Mouse (Mus musculus): ENCODE measurements around the gene Irf2. TPM values are rescaled to one million over a fixed set of nuclear protein-coding genes. Genes with fewer than 3 reads are reported as not detected.
A peak's percentile ranks its signal among the peaks of the same experiment; 100 is the strongest.

Gene Irf2
- 10 to 100 TPM; 25.2 to 44.4 TPM for total RNA-seq (2021)
- long read RNA-seq, experiment 1, transcript Irf2-201 (9 exons, 2,497 nt) = major isoform, 14 of 23 reads
- long read RNA-seq, experiment 1, partial matches to known transcripts = 1 of 23 reads
- long read RNA-seq, experiment 1, other reads (novel, unspliced or antisense) = 8 of 23 reads
- long read RNA-seq, experiment 2, transcript Irf2-201 (9 exons, 2,497 nt) = major isoform, 8 of 12 reads
- long read RNA-seq, experiment 2, partial matches to known transcripts = 1 of 12 reads
- long read RNA-seq, experiment 2, other reads (novel, unspliced or antisense) = 3 of 12 reads

- DNase-seq = peak; percentile 79
Measured at GRCm38 (mm10) chr8:46739003-46739949, at the start of gene Irf2. TSS of gene Irf2 (plus strand) at chr8:46739732.

GRCm38 (mm10) chr8:46690111-46690510 is 49.4 kb upstream of the Irf2 start:
- DNase-seq = no peak

GRCm38 (mm10) chr8:46690581-46690980 is 49.0 kb upstream of the Irf2 start:
- DNase-seq = no peak

- DNase-seq = no peak
Measured at GRCm38 (mm10) chr8:46691360-46691759, 48.2 kb upstream of the Irf2 start.

GRCm38 (mm10) chr8:46696256-46697041 is 43.1 kb upstream of the Irf2 start:
- DNase-seq = no peak

- no peak for DNase-seq
Measured at GRCm38 (mm10) chr8:46697566-46697965, 42.0 kb upstream of the Irf2 start.

GRCm38 (mm10) chr8:46698162-46698561 is 41.4 kb upstream of the Irf2 start:
- DNase-seq = no peak

- DNase-seq = no peak
Measured at GRCm38 (mm10) chr8:46705145-46705544, 34.4 kb upstream of the Irf2 start.

GRCm38 (mm10) chr8:46706730-46707129 is 32.8 kb upstream of the Irf2 start:
- DNase-seq = no peak

- DNase-seq = no peak
Measured at GRCm38 (mm10) chr8:46709302-46709701, 30.2 kb upstream of the Irf2 start.

- DNase-seq = no peak
Measured at GRCm38 (mm10) chr8:46710289-46710688, 29.2 kb upstream of the Irf2 start.

- DNase-seq = no peak
Measured at GRCm38 (mm10) chr8:46711496-46711895, 28.0 kb upstream of the Irf2 start.

GRCm38 (mm10) chr8:46713178-46713577 is 26.4 kb upstream of the Irf2 start:
- no peak for DNase-seq

- DNase-seq = no peak
Measured at GRCm38 (mm10) chr8:46713844-46714243, 25.7 kb upstream of the Irf2 start.

- no peak for DNase-seq
Measured at GRCm38 (mm10) chr8:46714400-46714799, 25.1 kb upstream of the Irf2 start.

- no peak for DNase-seq
Measured at GRCm38 (mm10) chr8:46716477-46716876, 23.1 kb upstream of the Irf2 start.

GRCm38 (mm10) chr8:46717170-46717569 is 22.4 kb upstream of the Irf2 start:
- DNase-seq = no peak

GRCm38 (mm10) chr8:46718301-46718700 is 21.2 kb upstream of the Irf2 start:
- no peak for DNase-seq

GRCm38 (mm10) chr8:46718747-46719146 is 20.8 kb upstream of the Irf2 start:
- DNase-seq = no peak

GRCm38 (mm10) chr8:46720656-46721055 is 18.9 kb upstream of the Irf2 start:
- no peak for DNase-seq

GRCm38 (mm10) chr8:46721065-46721845 is 18.3 kb upstream of the Irf2 start:
- DNase-seq = no peak

GRCm38 (mm10) chr8:46722536-46722935 is 17.0 kb upstream of the Irf2 start:
- no peak for DNase-seq

Data from gastrocnemius, postnatal 10 days (tissue).